Mouse (Mus musculus) naive thymus-derived CD4-positive, alpha-beta T cell, adult 2 months (primary cell): Measurements from ENCODE around the gene Kdm5a.

Experiments used
- DNase-seq: peaks from one replicate; pipeline ENCODE4 v3.0.0-alpha.2; 2011; ENCODE audit warnings: low read depth

Kdm5a gene

DNA sequence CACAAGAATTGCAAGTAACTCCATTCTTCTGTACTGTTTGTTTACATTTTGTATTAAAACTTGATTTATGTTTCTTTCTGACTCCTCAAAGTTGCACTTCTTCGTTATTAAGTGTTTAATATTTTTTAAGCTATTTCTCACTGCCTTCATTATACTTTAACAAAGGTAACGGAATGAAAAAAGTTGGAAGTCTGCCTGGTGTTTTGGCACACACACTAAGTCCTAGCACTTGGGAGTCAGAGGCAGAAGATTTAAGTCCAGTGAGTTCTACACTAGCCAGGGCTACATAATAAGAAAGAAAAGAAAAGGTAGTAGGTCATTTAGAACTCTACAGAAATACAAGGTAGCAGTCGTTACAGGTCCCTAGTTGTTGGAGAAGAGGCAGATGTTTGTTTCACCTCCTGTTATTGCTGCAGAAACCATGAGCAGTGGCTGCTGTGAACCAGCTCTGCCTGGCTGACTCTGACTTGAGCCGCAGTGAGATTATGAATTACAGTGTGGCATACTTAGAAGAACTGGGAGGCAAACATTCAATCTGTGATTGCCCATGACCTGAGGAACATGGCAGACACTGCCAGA, 78.3 kb downstream of the Kdm5a start:
- DNase-seq = no peak

DNA sequence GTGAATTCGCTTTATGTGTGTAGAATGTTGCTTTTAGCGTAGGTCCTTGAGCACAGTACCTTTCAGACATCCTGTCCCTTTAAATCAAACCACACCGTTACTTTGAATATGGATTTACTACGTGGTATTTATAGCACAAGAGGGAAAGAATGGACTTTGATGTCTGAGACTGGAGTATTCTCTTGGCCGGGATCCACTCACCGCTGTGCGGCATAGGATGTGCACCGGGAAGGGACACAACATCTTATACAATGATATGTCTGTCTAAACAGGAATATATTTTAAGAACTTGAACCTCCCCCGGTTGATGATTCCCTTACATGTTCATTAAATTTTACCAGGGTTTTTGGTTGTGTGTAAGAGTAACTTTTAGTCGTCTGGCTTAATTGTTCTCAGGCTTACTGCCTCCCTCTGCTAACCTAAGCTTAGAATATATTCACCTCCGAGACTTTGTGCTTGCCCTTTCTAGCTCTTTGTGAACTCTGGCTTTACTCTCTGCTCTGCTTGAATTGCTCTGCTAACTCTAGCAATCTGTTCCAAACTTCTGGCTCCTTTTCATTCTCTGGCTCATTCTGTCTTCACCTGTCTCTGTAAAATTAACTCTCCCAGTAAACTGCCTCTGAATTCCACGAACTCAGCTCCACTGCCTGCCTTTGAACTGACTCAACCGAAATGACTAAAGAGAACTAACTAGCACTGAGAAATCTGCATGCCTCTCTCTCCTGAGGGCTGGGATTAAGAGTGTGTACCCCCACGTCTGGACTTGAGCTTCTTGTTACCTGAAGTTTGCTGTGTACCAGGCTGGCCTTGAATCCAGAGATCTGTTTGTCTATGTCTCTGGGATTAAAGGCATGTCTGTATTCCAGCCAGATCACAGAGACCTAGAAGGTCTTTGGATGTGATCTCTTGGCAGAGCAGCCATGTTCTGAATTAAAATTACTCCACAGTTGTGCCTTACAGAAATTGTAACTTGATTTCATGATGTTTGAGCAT, 79.7 kb downstream of the Kdm5a start:
- DNase-seq = no peak

- no peak for DNase-seq
Measured at GRCm38 (mm10) chr6:120450208-120450607, 86.3 kb downstream of the Kdm5a start.

- no peak for DNase-seq
Measured at GRCm38 (mm10) chr6:120452384-120453102, 88.6 kb downstream of the Kdm5a start.

GRCm38 (mm10) chr6:120453103-120453445, 89.2 kb downstream of the Kdm5a start:
- DNase-seq = no peak

GRCm38 (mm10) chr6:120453556-120453955, 89.6 kb downstream of the Kdm5a start:
- DNase-seq = no peak

- no peak for DNase-seq
Measured at GRCm38 (mm10) chr6:120454627-120455077, 90.7 kb downstream of the Kdm5a start.

DNA sequence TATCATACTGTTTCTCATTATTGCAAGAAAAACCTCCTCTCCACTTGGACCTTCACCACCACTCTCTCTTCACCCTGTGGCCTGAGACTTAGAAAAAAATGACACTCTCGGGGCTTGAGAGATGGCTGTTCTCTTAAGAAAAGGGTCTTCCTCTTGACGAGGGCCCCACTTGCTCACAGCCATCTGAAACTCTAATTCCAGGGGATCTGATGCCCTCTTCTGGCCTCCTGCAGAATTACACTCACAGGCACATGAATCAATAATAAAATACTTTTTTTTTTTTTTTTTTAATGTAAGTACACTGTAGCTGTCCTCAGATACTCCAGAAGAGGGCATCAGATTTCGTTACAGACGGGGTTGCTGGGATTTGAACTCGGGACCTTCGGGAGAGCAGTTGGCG, 93.2 kb downstream of the Kdm5a start:
- DNase-seq = peak; percentile 62

DNA sequence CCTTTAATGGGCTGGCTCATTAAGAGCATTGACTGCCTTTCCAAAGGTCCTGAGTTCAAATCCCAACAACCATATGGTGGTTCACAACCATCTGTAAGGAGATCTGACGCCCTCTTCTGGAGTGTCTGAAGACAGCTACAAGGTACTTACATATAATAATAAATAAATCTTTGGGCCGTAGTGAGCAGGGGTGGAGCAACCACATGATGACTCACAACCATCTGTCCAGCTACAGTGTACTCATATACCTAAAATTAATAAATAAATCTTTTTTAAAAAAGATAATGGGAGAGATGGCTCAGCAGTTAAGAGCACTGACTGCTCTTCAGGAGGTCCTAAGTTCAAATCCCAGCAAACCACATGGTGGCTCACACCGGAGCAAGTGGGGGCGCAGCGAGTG, 93.8 kb downstream of the Kdm5a start:
- DNase-seq = no peak

DNA sequence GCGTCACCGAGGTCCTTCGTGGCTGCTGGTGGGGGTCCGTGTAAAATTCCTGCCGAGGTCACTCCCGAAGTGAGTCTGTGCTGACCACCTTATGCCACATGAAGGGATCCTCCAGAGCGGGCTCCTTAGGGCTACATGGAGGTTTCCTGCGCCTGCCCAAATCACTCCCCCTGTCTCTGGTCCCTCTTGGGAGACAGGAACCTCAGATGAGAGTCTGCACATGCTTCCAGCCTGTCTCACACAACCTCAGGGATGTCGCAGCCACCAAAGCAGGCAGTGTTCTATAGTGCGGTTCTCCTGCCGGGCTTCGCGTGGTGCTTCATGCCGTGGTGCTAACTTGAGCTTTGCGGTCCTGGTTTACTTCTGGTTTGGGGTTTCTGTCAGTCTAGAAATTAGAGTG, 97.3 kb downstream of the Kdm5a start:
- no peak for DNase-seq

GRCm38 (mm10) chr6:120462251-120462650, 98.3 kb downstream of the Kdm5a start:
- DNase-seq = no peak

GRCm38 (mm10) chr6:120463086-120463871, 99.4 kb downstream of the Kdm5a start, which contains the start of gene Il17ra:
Il17ra (plus strand) TSS chr6:120463247.
- DNase-seq = peak; percentile 91

DNA sequence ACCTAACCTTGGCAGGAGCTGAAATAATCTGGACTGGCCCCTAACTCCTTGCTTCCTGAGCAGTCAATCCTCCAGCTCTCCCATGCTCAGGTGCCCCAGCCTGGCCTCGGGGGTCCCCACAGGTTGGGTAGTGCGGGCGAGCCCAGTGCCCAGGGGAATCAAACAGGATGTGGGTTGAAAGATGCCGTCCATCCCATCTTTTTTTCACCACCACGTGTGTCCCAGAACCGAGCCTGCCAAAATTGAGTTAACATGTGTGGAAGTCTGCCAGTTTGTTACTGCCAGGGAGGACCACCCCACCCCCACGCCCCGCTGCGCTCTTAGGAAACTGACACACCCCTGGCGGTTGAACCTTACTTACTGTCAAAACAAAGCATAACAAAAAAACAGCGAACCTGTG, 100.0 kb downstream of the Kdm5a start:
- peak; percentile 81 for DNase-seq

GRCm38 (mm10) chr6:120464406-120464939, 100.5 kb downstream of the Kdm5a start:
- no peak for DNase-seq

GRCm38 (mm10) chr6:120465393-120465792, 101.5 kb downstream of the Kdm5a start:
- DNase-seq = peak; percentile 40

DNA sequence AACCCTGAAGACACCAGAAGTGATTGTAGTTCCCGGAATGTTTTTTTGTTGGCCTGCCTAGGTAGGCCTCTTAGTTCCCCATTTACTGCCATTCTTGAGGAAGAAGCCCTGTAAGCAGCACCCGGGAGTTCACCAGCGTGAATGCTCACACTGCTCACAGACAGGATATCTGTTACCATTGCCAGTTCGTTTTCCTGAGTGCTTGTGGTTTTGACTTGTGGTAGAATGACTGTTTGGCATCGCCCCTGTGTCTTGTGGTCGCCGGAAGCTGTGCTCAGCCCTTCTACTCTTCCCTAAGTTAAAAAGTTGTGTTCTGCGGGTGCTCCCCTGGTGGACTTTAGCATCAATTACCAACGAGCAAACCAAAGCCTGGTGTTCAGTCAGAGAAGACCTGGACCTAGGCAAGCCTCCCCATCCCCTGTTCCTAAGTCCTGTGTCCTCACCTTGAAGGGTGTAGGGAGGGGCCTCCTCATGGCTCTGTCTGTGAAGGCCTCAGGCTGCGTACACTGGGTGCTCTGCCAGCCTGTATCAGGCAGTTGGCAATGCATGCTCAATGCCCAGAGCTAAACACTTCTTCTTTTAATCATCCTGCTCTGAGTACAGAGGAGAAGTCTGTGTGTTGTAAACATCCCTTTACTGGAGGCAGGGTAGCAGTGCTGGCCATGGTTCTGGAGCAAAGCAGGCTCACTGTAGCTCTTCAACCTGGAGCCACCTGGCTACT, 102.8 kb downstream of the Kdm5a start:
- peak; percentile 87 for DNase-seq

GRCm38 (mm10) chr6:120468259-120468658, 104.3 kb downstream of the Kdm5a start:
- DNase-seq = no peak

DNA sequence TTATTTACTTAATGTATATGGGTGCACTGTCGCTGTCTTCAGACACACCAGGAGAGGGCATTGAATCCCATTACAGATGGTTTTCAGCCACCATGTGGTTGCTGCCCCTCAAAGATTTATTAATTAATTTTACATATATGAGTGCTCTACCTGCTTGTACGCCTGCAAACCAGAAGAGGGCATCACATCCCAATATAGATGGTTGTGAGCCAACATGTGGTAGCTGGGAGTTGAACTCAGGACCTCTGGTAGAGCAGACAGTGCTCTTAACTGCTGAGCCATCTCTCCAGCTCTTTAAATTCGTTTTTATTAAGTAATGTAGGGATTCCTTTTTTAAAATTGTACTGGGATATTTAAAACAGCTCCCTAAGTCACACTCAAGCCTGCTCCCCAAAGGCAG, 105.3 kb downstream of the Kdm5a start:
- peak; percentile 39 for DNase-seq

- peak; percentile 41 for DNase-seq
Measured at GRCm38 (mm10) chr6:120469770-120470169, 105.8 kb downstream of the Kdm5a start.

DNA sequence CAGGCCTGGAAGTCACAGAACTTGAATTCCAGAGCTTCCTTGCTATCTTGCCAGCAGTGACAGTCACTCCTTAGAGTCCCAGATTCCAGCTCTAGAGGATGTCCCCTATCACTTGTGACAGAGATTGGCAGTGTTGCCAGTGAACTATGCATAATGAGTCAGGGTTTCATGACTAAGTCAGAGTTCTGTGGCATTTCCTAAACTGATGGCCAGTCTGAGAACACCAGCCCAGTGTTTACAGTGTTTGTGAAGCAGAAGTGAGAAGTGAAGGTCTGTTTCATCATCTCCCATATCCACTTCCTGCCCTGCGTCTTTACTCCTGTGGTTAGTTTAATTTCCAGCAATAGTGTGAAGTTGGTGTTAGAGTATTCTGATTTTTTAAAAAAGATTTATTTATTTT, 106.7 kb downstream of the Kdm5a start:
- peak; percentile 51 for DNase-seq

DNA sequence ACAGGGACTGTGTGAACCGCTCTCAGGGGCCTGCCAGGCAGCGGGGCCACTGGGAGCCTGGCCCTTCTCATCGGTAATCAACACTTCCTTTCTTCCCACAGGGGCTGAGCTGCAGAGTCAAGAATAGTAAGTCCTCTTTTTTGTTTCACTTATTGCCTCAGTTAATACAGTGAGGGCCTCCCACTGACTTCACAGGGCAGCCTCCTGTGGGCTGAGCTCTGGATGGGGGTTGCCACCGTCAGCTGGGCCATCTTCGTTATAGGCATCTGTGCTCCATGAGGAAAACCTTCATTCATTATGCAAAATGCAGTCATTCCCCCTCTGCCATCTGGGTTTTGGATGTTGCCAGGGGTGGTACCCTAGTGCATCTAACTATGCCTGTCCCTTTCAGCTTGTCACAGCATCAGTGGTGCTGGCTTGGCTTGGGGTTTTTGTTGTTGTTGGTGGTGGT, 108.1 kb downstream of the Kdm5a start:
- DNase-seq = peak; percentile 32
